In the genomic region with DNA sequence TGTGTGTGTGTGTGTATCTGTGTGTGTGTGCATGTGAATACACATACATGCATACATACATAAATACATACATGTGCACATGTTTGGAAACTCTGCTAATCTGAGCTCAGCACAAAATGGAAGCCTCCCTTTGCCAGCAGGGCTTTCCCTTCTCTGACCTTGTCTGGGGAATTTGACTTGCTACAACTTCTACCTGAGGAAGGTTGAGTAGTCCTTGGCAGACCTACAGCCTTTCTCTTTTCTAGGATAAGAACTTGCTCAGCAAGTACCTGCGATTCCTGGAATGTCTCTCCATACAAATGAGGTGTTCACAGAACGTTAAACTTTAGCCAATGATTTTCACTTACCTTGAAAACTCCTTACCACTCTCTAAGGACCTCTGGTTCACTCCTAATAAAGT, we compare ENCODE assay signal across 25 mouse cellular contexts.
A peak's percentile ranks its signal among the peaks of the same experiment; 100 is the strongest.
DNase-seq lines count a peak whose midpoint lies in the region; ATAC-seq and TF ChIP-seq lines count a peak whose summit lies in the region.
"Had no signal": no experiment of that assay in that cellular context is flagged by ENCODE, and none has a peak within 500 bp of the region (broad histone marks: within the 10 kb centered on the region; RNA-seq: fewer than 3 reads in every experiment).

No protein-coding gene starts in this region.

- H3K27ac ChIP-seq in kidney, embryonic 15.5 days, result no peak overlapping the region
- H3K27ac ChIP-seq in lung, embryonic 14.5 days (ENCODE audit: low read depth), result 0 out of 2 replicates have a peak overlapping the region, but pooled peaks have one; percentile 1
- H3K27ac ChIP-seq: embryonic facial prominence, embryonic 12.5 days; embryonic facial prominence, embryonic 15.5 days; heart, embryonic 15.5 days; hindbrain, embryonic 10.5 days; hindbrain, embryonic 13.5 days had no signal

- H3K4me3 ChIP-seq in kidney, embryonic 15.5 days (replicated peaks), result no peak overlapping the region
- no peak overlapping the region for H3K4me3 ChIP-seq in lung, embryonic 14.5 days (ENCODE audit: low read depth, low read length)
- H3K4me3 ChIP-seq: embryonic facial prominence, embryonic 12.5 days; embryonic facial prominence, embryonic 15.5 days; heart, embryonic 12.5 days; heart, embryonic 15.5 days; hindbrain, embryonic 10.5 days; hindbrain, embryonic 13.5 days had no signal

- WGBS in kidney, embryonic 15.5 days, result 68% methylated on average over 2 of the region's 2 CpGs
- WGBS in lung, embryonic 14.5 days, result 68% methylated on average over 2 of the region's 2 CpGs

- no peaks in the 10 kb centered on the region for H3K36me3 ChIP-seq in kidney, embryonic 15.5 days
- H3K36me3 ChIP-seq in lung, embryonic 14.5 days (ENCODE audit: insufficient read depth), result no peaks in the 10 kb centered on the region
- H3K36me3 ChIP-seq: embryonic facial prominence, embryonic 12.5 days; embryonic facial prominence, embryonic 15.5 days; heart, embryonic 12.5 days; heart, embryonic 15.5 days; hindbrain, embryonic 10.5 days; hindbrain, embryonic 13.5 days had no signal

- H3K9me3 ChIP-seq in kidney, embryonic 15.5 days (replicated peaks), result no peaks in the 10 kb centered on the region
- no peaks in the 10 kb centered on the region for H3K9me3 ChIP-seq in lung, embryonic 14.5 days (ENCODE audit: low read depth, low read length)
- H3K9me3 ChIP-seq: embryonic facial prominence, embryonic 12.5 days; embryonic facial prominence, embryonic 15.5 days; heart, embryonic 12.5 days; heart, embryonic 15.5 days; hindbrain, embryonic 10.5 days; hindbrain, embryonic 13.5 days had no signal

- peak; percentile 65 for DNase-seq in kidney, adult 9 months
- peak; percentile 22 for DNase-seq in lung, embryonic 14.5 days
- DNase-seq in lung, postnatal 14 days, result no peak
- DNase-seq in kidney, postnatal 14 days, result peak; percentile 56
- DNase-seq in kidney, postnatal 36 days, result peak; percentile 24 to 62
- DNase-seq: adrenal gland, adult 2 months; adrenal gland, postnatal 14 days; cerebellum, adult 11 months; cerebellum, adult 2 months; cerebellum, adult 9-11 months; cerebellum, postnatal 25 days; forebrain, postnatal 0 days; gastrocnemius, postnatal 25 days; heart, adult 18-20 months; heart, postnatal 10 days; heart, postnatal 36 days had no signal

- TF ChIP-seq CTCF in lung, embryonic 14.5 days (IDR thresholded peaks at IDR 0.05; ENCODE audit: low read depth), result no peak

- no peaks in the 10 kb centered on the region for H3K4me1 ChIP-seq in kidney, embryonic 15.5 days
- no peaks in the 10 kb centered on the region for H3K4me1 ChIP-seq in lung, embryonic 14.5 days (ENCODE audit: insufficient read depth)
- H3K4me1 ChIP-seq: embryonic facial prominence, embryonic 12.5 days; embryonic facial prominence, embryonic 15.5 days; hindbrain, embryonic 10.5 days had no signal

- no peak overlapping the region for H3K9ac ChIP-seq in kidney, embryonic 15.5 days
- no peak overlapping the region for H3K9ac ChIP-seq in lung, embryonic 14.5 days
- H3K9ac ChIP-seq: embryonic facial prominence, embryonic 12.5 days; embryonic facial prominence, embryonic 15.5 days; forebrain, postnatal 0 days; heart, embryonic 12.5 days; heart, embryonic 15.5 days; hindbrain, embryonic 13.5 days had no signal

- no peak for ATAC-seq in kidney, embryonic 15.5 days (replicated peaks; ENCODE audit: low FRiP score)
- ATAC-seq in lung, embryonic 14.5 days (ENCODE audit: insufficient read depth), result no peak
- ATAC-seq: CD4-positive, CD25-positive, alpha-beta regulatory T cell, adult 4 months; forebrain, embryonic 14.5 days; forebrain, postnatal 0 days had no signal

- no peak overlapping the region for H3K4me2 ChIP-seq in kidney, embryonic 15.5 days
- no peak overlapping the region for H3K4me2 ChIP-seq in lung, embryonic 14.5 days
- H3K4me2 ChIP-seq: embryonic facial prominence, embryonic 12.5 days; embryonic facial prominence, embryonic 15.5 days; heart, embryonic 12.5 days; heart, embryonic 15.5 days; hindbrain, embryonic 13.5 days had no signal

- H3K27me3 ChIP-seq in kidney, embryonic 15.5 days, result no peaks in the 10 kb centered on the region
- H3K27me3 ChIP-seq in lung, embryonic 14.5 days (ENCODE audit: insufficient read depth, low read length), result no peaks in the 10 kb centered on the region
- H3K27me3 ChIP-seq: embryonic facial prominence, embryonic 12.5 days; embryonic facial prominence, embryonic 15.5 days; heart, embryonic 12.5 days; heart, embryonic 15.5 days; hindbrain, embryonic 13.5 days had no signal
